Mouse (Mus musculus): ENCODE measurements at regions not wholly inside any gene's neighbourhood (a gene's known extent, or its start where the extent isn't known, plus 50 kb on each side); places are given as distances from the start of the nearest gene placed in this dataset.
A peak's percentile ranks its signal among the peaks of the same experiment; 100 is the strongest.

DNA sequence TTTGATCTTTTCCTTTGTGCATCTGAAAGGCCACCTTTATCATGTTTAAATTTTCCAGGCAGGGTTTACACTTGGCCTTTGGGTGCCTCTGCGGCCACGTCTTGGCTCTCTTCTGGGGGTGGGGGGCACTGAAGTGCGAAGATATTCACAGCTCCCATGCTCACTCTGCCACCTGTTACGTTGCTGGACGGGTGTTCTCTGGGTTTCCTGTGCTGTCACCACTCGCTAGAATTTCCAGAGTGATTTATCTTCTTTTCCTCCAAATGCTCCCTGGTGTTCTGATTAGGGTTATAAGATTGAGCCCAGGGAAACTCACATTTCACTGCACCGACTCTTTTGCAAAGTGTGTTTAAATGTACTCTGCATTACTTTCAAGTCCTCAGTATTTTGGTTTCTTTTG, 404.8 kb upstream of the Mki67 start:
- DNase-seq, result no peak

DNA sequence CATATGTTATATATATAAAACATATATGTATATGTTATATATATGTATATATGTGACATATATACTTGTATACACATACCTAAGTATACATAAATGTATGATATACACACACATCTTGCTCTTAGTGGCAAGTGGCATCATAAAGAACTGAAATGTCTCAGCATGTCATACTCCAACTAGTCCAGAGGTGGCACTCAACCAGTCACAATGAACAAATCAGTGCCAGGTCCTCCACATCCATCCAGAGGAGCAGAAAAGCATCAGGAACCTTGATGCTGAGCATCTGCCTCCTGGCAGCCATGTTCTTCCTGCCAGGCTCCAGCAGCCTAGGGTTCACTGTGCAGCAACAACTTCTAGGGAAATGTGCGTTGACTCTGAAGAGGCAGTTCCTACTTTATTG, 405.2 kb upstream of the Mki67 start:
- no peak for DNase-seq

DNA sequence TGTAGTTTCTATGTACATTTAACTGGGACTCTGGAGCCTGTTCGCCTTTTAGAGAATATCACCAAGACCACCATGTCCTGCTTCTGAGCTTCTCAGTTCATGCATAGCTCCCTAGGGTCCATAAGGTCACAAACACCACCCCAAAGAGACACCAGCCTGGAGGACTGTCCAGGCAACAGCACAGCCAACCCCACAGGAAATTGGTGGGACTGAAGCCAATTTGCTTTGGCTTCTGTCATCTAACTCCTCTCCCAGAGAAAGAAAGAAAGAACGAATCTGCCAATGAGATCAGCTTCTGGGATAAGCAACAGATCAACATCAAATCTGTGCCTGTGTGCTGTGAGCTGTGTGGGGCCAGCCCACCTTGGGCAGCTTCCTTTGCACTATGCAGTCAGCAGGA, 408.6 kb upstream of the Mki67 start:
- DNase-seq, result no peak

DNA sequence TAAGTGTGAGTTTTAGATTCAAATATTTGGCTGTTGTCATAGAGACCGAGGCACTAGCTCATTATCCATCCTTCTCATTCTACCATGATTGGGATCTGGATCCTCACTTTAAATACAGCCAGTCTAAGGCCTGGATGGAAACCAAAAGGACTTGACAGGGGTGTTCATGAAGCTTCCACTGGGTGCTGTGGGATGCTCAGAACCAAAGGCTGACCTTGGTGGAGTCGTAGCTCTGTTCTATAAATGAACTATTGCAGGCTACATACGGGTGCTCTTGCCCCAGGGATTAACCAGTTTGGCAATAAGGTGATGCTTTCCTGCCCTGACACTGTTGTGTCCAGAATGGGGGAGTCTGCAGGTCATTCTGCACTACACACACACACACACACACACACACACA, 410.2 kb upstream of the Mki67 start:
- DNase-seq, result no peak

DNA sequence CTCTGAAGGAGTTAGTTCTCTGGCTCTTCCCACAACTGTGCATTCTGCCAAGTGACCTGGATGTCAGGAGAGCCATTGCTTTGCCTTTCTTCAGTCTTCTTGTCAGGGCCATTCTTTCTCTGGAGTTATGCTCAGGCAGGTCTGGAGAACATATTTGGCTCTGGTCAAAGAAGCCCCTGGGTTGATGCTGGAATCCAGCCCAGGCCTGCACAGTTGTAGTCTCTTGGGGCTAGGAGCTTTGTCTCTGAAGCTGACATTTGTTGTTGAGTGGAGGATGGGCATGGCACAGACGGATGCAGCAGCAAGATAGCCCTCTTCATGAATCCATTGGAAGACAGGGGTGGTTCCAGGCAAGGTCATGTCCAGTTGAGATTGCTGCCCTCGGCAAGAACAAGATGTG, 411.4 kb upstream of the Mki67 start:
- DNase-seq, result no peak

DNA sequence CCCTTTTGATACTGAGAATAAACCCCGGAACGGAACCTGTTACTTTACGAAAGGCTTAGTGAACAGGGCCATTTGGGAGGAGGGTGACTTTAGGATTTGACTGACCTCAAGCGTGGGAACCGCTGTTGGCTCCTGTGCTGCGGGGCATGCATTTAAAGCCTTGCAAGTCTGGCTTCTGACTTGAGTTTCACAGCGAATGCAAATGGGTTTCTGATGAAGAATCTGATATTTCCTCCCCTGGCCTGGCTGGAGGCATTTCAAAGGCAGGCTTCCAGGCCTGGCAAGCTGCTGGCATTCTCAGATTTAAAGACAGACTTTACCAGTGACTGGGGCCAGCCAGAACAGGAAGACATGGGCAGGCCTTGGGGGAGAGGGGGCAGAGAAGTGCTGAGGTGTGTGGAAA, 413.6 kb upstream of the Mki67 start:
- DNase-seq, result peak; percentile 6

DNA sequence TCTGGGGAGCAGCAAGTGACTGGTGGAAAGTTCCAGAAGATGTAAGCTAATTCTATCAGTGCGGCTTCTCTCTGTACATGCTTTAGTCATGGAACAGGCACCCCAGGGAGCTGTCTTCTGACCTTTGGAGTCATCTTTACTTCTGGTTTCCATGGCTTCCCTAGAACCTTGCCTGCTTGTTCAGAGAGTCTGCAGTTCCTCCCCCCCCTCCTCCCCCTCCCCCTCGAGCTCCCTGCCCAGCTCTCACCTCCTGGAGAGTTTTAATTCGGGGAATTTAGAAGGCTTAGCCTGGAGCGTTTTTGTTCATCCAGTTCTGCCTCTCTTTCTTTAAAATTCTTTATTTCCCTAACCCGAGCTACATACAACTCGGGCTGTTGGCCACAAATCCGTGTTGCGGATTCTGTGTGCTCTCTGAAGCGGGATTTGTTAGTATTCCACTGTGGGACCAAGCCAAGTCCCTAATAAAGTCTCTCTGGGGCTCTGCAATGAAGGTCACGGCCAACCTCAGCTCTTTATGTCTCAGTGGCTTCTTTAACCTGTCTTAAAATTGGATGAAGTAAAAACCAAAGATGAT, 414.6 kb upstream of the Mki67 start:
- no peak for DNase-seq

DNA sequence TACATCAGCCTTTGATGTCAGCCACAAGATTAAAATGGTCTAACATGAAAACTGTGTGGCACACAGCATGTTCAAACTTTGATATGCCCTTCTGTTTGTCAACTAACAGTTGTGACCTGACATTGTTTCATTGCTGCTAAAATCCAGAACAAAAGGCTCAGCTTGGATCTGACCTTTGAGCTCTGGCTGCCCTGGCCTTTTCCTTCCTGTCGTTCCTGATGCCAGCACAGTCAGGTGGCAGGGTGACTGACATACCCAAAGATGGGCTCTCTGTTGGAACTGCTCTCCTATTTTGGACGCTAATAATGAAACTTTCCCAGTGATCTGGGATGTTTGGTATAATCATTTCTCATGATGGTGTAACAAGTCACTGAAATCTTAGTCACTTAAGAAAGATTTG, 416.8 kb upstream of the Mki67 start:
- DNase-seq, result no peak

DNA sequence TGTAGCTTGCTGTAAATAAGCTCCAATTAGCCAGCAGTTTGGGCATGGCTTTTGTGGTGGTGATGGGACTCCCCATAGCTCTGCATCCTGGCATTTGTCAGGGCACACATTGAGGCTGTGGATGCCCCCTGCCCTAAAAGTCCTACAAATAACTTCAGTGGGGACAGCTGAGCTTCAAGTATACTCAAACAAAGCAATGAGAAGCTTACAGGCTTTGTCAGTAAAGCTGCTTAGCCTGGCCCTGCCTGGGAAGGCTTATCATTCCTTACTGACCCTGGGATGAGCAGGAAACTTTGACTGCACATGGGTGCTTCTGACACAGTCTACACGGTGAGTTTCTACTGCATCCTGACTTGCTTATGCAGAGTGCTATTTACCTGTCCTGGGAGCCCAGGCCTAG, 420.5 kb upstream of the Mki67 start:
- no peak for DNase-seq

DNA sequence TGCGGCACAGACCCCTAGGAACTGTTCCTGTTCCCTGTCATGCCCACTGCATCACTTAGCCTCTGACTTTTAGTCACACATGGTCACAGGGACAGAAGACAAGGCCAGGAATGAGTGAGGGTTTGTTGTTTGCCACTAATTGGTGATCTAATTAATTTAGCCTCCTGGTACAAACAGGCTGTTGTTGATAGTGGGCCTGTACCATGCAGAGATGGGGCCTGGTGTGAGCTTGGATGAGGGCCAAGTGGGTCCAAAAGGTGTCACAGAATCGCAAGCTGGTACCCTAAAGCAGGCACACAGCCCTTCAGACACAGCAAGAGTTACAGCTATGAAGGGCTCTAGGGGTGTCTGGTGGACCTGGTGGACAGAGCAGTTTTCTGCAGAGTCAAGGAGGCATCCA, 421.2 kb upstream of the Mki67 start:
- DNase-seq, result no peak

DNA sequence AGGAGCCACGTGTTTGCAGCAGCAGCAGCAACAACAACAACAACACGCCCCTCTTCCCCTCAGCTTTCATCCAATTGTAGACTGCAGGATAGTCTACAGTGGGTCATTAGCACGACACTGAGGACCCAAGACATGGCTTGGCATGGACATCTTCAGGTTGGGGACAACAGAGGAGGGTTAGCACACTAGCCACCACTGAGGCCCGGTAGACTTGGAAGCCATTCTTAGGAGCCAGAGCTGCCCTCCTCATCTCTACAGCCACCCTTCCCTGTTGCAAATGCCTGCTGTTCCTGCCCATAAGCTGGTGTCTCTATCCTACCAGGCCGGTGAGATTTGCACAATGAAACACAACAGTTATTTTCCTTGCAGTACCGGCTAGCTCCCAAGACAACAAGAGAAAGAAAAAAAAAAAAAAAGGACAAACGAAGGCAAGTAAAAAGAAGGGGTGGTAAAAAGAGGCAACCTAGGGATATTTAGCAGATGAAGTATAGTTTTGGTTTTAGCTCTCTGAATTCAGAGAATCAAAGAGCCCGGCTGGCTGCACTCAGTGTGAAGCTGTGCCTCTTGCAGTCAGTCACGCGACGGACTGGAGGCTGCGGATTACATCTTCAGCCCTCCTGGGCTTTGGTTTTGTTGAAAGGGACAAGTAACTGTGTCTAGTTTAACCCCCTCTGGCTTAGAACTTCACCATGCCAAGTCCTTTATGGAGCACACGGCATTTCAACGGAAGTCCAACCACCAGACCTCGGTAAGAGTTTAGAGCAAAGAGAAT, 421.9 kb upstream of the Mki67 start:
- no peak for DNase-seq

DNA sequence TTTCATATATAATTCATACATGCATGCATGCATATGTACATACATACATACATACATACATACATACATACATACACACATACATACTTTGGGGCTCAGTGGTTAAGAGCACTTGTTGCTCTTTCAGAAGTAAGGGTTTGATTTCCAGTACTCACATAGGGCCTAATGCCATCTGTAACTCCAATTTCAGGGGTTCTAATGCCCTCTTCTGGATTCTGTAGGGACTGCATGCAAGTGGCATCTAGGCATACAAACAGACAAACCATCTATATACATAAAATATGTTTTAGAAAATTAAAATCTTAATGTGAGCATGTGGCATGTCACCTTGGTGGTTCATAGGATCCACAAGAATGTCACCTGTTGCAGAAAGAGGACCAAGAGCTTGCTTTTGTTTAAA, 426.7 kb upstream of the Mki67 start:
- DNase-seq, result no peak

DNA sequence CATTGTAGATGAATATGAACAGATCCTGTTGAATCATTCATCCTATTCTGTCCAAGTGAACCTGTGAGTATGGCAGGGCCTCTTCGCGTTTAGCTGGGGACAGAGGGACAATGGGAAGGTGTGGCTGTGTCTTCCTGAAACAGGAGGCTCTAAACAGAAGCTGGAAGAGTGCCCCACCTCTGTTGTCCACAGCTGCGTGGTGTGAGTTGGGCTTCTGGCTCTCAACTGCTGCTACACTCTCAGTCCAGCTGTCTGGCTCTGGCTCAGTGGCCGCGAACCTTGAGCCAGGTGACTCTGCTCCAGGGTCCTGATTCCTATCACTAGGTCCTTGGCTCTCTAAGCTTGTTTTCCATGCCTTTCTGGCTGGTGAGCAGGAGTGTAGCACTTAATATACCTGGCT, 434.0 kb upstream of the Mki67 start:
- no peak for DNase-seq

DNA sequence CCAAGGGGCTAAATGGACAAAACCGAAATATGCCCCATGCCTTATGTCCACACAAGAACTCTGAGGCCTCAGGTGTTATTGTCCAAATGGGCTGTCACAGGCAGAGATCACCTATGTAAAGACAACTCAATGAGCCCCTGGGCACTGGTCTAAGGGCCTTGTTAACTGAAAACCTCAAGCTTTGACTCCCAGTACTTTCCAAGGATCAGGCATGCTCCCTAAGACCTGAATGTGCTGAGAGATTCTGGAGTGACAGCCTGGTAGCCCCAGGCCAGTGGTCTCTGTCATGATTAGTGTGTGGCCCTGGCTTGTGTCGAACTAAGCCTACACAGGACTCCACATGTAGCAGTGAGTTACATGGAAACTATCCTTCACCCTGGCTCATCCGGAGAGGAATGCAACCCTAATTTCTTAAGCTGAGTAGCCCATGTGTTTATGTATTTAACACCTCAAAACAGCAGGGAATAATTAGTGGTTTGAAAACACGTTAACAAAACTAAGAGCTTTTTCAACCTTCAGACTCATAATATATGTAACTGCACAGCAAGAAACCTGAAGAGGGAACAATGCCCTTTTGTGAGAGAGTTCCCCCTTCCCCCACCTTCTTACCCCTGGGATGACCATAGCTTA, 435.3 kb upstream of the Mki67 start:
- DNase-seq, result no peak

DNA sequence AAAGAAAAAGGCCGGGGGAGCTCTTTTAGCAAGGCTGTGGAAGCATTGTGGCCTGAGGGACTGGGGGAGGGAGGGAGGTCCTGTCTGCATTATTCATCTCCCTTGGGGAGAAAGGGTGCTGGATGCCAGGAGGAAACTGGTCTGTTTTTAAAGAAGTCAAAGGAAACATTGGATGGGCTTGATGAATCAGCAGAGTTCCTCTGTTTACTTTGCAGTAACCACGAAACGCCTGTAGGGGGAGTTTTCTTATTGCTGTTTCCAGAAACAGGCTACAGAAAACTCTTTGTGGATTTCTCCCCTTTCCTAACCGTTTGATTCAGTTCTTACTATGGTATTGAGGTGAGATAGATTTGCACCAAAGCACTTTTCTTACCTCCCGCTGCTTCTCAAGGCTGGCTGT, 436.3 kb upstream of the Mki67 start:
- DNase-seq, result peak; percentile 47

DNA sequence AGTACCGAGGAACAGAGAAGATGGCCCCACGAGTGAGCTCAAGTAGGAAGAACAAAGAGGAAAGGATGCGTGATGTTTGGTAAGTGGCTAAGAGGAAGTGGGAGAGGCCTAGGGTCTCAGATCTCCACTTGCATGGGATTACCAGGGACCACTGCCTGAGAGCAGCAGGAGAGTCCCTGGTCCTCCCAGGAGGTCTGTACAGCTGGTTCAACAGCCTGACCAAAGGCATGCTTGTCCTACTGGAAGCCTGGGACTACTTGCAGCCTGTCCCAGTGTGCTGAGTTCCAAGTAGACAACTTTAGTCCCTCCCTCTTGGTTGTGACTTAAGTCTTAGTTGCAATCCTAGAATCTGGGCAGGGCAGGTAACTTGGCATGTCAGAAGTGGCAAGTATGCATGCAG, 437.5 kb upstream of the Mki67 start:
- DNase-seq, result no peak

DNA sequence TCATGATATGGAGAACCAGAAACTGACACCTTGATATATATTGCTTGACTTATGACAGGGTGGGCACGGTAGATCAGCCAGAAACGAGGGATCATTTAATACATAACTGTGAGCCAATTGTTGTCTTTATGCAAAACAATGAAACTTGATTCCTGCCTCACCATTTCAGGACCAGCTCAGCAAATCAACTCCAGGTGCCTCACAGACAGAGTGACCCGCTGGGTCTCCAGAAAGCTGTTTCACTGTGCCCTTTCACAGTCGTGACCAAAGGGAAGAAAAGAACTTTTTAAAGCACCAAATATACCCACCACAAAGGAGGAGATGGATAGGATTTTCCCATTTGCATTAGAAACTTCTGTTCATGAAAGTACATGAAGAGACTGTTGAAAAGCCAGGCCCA, 443.0 kb upstream of the Mki67 start:
- no peak for DNase-seq

DNA sequence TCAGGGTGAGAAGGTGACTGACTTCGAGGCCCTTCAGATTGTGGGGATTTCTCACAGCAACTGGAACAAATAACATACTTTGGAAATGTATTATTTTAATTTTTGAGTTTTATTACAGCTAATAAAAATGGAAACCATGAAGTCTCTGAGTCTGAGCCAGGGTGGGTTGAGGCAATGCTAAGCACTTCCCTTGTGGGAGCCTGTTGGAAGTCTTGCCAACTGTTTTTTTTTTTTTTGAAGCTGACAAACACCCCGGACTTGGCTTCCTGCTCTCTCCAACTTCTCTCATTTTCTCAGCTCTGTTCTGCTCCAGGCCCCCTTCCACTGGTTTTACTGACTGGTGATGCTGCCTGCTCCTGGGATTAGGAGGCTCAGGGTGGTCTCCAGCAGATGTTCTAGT, 445.4 kb upstream of the Mki67 start:
- no peak for DNase-seq

DNA sequence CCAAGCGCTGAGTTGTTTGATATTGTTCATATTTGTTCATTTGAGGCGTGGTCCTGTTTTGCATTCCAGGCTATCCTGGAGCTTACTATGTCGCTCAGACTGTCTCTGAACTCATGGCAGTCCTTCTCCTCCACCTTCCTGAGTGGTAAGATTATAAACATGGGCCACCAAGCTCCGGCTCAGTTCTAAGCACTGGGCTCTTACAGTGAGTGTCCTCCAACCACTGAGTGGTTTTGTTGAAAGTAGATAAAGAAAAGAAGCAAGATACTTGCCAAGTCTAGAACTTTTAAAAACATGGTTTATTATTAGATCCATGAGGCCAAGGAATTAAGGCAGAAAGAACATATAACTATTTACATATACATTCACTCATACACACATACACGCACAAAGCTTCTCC, 448.7 kb upstream of the Mki67 start:
- no peak for DNase-seq

DNA sequence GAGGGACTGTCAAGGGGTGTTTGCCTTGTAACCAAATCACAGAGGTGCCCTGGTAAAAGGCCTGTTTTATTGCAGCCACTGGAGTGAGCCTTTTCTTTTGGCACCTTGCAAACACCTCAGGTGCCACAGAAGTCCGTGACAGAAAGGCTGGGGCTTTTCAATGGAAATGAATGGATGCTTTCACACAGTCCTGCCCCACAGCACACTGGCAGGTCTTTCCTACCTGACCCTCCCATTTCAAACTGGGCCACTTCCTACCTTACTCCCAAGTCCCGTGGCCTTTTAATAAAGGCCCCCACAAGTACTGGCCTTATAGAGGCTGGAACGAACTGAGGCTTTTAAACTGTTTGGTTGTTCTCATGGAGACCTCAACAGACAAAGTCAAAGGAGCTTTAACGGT, 453.1 kb upstream of the Mki67 start:
- DNase-seq, result no peak

DNA sequence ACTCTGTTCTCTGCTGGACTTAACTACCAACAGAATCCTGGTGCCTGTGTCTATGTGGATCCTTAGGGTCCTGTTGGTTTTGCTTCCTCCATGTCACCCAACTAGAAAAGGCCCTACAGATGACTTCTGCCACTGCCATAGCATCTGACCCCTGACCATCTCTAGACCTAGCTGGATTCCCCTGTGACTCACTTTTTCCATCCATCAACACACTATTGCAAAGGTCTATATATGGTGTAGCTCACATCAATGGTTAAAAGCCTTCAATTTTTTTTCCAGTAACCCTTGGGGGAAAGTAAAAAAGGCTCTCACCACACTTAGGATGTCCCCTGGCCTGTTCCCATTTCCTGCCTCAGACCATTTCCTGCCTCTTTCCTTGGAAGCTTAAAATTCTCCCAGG, 460.2 kb upstream of the Mki67 start:
- no peak for DNase-seq

DNA sequence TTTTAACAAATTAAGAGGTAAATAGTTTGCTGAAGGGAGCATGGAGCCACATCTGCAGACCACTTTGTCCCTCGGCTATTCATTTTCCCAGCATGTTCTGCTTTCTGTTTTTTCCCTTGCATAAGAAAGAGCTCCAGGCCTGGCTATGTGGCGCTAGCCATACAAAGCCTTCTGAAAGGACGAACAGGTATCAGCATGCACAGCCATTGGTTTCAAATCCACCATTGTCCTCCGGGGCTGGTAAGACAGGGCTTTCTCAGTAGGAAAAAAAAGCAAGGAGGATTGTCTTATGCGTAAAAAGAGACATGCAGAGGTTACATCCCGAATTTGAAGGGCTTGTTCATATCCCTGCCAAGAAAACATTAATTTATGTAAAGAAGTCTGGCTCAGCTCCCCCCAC, 464.8 kb upstream of the Mki67 start:
- DNase-seq, result no peak

DNA sequence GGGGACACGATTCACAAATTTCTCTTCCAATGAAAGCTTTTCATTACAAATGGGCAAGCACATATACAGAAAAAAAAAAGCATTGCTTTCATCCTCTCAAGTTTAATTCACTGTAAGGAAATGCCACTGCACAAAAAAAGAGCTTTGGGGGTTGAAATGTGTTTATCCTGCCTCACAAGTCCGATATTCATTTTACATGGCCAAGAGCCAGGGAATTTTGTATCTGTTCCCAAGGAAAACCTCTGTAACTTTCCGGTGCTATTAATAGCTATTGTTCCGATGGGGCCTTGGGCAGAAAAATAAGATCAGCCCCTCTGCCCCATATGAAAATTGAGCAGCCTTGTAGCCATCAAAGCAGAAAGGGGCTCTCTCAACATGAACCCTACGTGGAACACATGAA, 465.9 kb upstream of the Mki67 start:
- no peak for DNase-seq

DNA sequence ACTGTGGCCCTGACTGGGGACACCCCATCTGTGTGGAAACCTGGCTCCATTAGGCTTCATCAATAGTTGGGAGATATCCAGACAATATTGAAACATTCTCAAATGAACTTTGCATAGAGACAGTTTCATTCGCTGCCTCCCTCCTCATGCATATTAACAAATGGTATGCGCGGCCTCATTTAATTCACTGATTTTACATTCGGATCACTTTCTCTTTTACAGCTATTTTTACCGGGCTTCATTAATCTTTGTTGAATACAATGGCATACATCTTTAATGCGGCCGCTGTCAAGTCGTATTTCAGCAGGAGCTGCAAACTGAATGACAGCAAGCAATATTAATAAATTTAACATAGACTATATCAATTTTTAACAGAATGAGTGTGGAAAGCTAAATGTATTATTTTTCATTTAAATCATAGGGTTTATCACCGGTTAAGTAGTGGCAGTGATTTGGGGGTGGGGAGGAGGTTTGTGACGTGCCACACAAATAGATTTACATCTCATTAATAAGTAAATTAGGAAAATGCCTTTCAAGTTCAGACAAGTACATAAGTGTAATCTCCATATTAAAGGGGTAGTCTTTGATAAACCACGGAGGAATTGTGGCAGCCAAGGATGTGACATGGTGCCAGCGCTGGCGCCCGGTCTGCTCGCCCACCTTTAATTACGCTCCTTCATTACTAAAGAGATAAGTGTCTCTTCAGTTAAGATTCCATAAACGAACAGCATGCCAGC, 480.4 kb upstream of the Mki67 start:
- no peak for DNase-seq

All from right cerebral cortex, adult 18-20 months (tissue).